Mouse (Mus musculus): ENCODE data around the gene Sptbn2.
A peak's percentile ranks its signal among the peaks of the same experiment; 100 is the strongest.
"Not testable (repeated sequence)": the region's sequence is repeated elsewhere in the genome, so short reads cannot be mapped to it uniquely, and the experiment has no call there.

Sptbn2 gene

GRCm38 (mm10) chr19:4733052-4733451, 22.1 kb downstream of the Sptbn2 start:
- DNase-seq: no peak

- no peak for DNase-seq
Measured at GRCm38 (mm10) chr19:4737866-4738265, 26.9 kb downstream of the Sptbn2 start.

GRCm38 (mm10) chr19:4739053-4739452, 28.1 kb downstream of the Sptbn2 start:
- no peak for DNase-seq

- DNase-seq: no peak
Measured at GRCm38 (mm10) chr19:4739762-4740161, 28.8 kb downstream of the Sptbn2 start.

- DNase-seq: no peak
Measured at GRCm38 (mm10) chr19:4741482-4741881, 30.5 kb downstream of the Sptbn2 start.

GRCm38 (mm10) chr19:4742229-4742628, 31.3 kb downstream of the Sptbn2 start:
- no peak for DNase-seq

- DNase-seq: peak; percentile 22
Measured at GRCm38 (mm10) chr19:4743524-4743923, 32.6 kb downstream of the Sptbn2 start.

GRCm38 (mm10) chr19:4744026-4744425, 33.1 kb downstream of the Sptbn2 start:
- DNase-seq: no peak

GRCm38 (mm10) chr19:4745057-4745456, 34.1 kb downstream of the Sptbn2 start:
- no peak for DNase-seq

- no peak for DNase-seq
Measured at GRCm38 (mm10) chr19:4745681-4746080, 34.7 kb downstream of the Sptbn2 start.

GRCm38 (mm10) chr19:4746611-4747010, 35.6 kb downstream of the Sptbn2 start:
- DNase-seq: no peak

- no peak for DNase-seq
Measured at GRCm38 (mm10) chr19:4747631-4748312, 36.8 kb downstream of the Sptbn2 start.

GRCm38 (mm10) chr19:4748493-4748892, 37.5 kb downstream of the Sptbn2 start:
- DNase-seq: no peak

GRCm38 (mm10) chr19:4749975-4750374, 39.0 kb downstream of the Sptbn2 start:
- no peak for DNase-seq

GRCm38 (mm10) chr19:4755565-4756192, 44.7 kb downstream of the Sptbn2 start:
- peak; percentile 93 for DNase-seq

GRCm38 (mm10) chr19:4756193-4756911, 45.4 kb downstream of the Sptbn2 start, which contains the start of gene Rbm4b:
Gene Rbm4b, plus strand, starts transcription at chr19:4756497.
- peak; percentile 99 for DNase-seq

- no peak for DNase-seq
Measured at GRCm38 (mm10) chr19:4756921-4757320, 46.0 kb downstream of the Sptbn2 start.

- not testable (repeated sequence) for DNase-seq
Measured at GRCm38 (mm10) chr19:4760544-4760943, 49.6 kb downstream of the Sptbn2 start.

- DNase-seq: no peak
Measured at GRCm38 (mm10) chr19:4762876-4763275, 51.9 kb downstream of the Sptbn2 start.

GRCm38 (mm10) chr19:4767507-4768148, 56.7 kb downstream of the Sptbn2 start:
- DNase-seq: no peak

- DNase-seq: no peak
Measured at GRCm38 (mm10) chr19:4772785-4773184, 61.8 kb downstream of the Sptbn2 start.

GRCm38 (mm10) chr19:4782891-4783290, 71.9 kb downstream of the Sptbn2 start:
- no peak for DNase-seq

GRCm38 (mm10) chr19:4785206-4785605, 74.2 kb downstream of the Sptbn2 start:
- DNase-seq: no peak

Measured in thymus, postnatal 14 days (tissue).